Mouse (Mus musculus): ENCODE measurements around the gene Tmsb10.

DNA sequence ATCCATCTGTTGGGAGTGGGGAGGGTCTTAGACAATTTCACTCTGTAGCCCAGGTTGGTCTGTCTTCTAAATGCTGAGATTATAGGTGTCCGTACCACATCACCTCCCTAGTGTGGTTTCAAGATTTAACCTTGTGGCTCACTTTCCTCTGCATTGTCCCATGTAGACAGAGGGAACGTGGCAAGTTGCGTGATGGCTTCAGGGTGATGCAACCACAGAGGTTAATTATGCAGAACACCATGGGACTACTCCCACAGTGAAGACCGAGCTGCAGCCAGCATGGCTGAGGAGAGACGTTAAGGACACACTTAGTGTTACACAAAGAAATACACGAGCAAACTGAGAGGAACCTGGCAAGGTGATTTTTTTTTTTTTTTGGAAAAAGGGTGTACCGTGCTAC is 42.2 kb downstream of the Tmsb10 start:
- TF ChIP-seq CTCF (IDR thresholded peaks at IDR 0.05; ENCODE audit: borderline replicate concordance, extremely low read depth, insufficient read depth, insufficient read length) (no peak), POLR2A (IDR thresholded peaks at IDR 0.05; ENCODE audit: borderline replicate concordance, extremely low read depth, insufficient read depth, insufficient read length, poor library complexity, severe bottlenecking) (no peak)
